Mouse (Mus musculus) limb, embryonic 14.5 days (tissue): ENCODE results near the gene Gm10188. TPM values are rescaled to one million over a fixed set of nuclear protein-coding genes. Genes with fewer than 3 reads are reported as not detected.

ENCODE experiments used
- ATAC-seq: fragments of 200-750 bp; cut with Nextera tagmentation; 2 replicates; pipeline ENCODE4 v1.8.0; 2017; ENCODE audit warnings: low read depth, moderate number of reproducible peaks, moderate TSS enrichment; ENCODE audit not compliant: low FRiP score
- DNase-seq: peaks from one replicate; pipeline ENCODE4 v3.0.0-alpha.2; 2015; ENCODE audit warnings: low spot score
- H3K27ac ChIP-seq: fragments of 300-500 bp; sonication (generic); replicated peaks from 2 replicates; pipeline ENCODE4 v1.5.1; 2014; ENCODE audit warnings: low read depth, mild to moderate bottlenecking, low read length, moderate library complexity, mixed read lengths
- H3K27me3 ChIP-seq: fragments of 300-500 bp; sonication (generic); 2 replicates; pipeline ENCODE4 v1.6.1; 2014; ENCODE audit warnings: low read length, mixed read lengths; ENCODE audit not compliant: control insufficient read depth, insufficient read depth
- H3K36me3 ChIP-seq: fragments of 300-500 bp; sonication (generic); 2 replicates; pipeline ENCODE4 v1.6.1; 2014; ENCODE audit warnings: mild to moderate bottlenecking, low read length, moderate library complexity, mixed read lengths; ENCODE audit not compliant: control insufficient read depth, insufficient read depth
- H3K4me1 ChIP-seq: fragments of 300-500 bp; sonication (generic); 2 replicates; pipeline ENCODE4 v1.6.1; 2014; ENCODE audit warnings: antibody characterized with exemption, low read length, mixed read lengths; ENCODE audit not compliant: control insufficient read depth, insufficient read depth
- H3K4me2 ChIP-seq: fragments of 300-500 bp; sonication (generic); replicated peaks from 2 replicates; pipeline ENCODE4 v1.6.1; 2014; ENCODE audit warnings: low read depth, mild to moderate bottlenecking, low read length, moderate library complexity; ENCODE audit not compliant: severe bottlenecking
- H3K4me3 ChIP-seq: fragments of 300-500 bp; sonication (generic); replicated peaks from 2 replicates; pipeline ENCODE4 v1.5.1; 2014; ENCODE audit warnings: low read length
- H3K9ac ChIP-seq: fragments of 300-500 bp; sonication (generic); 2 replicates; pipeline ENCODE4 v1.6.1; 2014; ENCODE audit warnings: mild to moderate bottlenecking, low read depth, low read length, moderate library complexity; ENCODE audit not compliant: severe bottlenecking
- H3K9me3 ChIP-seq: fragments of 300-500 bp; sonication (generic); 2 replicates; pipeline ENCODE4 v1.6.1; 2016; ENCODE audit warnings: low read length; ENCODE audit not compliant: control insufficient read depth
- POLR2A ChIP-seq: fragments of 200-500 bp; IDR thresholded peaks from 2 replicates; pipeline ENCODE4 v1.8.0; 2012; ENCODE audit warnings: inconsistent platforms, mild to moderate bottlenecking, moderate library complexity, borderline replicate concordance; ENCODE audit not compliant: insufficient read depth, insufficient read length; ENCODE audit errors: extremely low read depth
- WGBS: fragments of 180-500 bp; shearing (Covaris S2); extraction: QIAGEN DNeasy Blood & Tissue Kit; methylation state at CpG from one replicate; pipeline ENCODE4 v1.1.7; 2014; 5-methylcytosine and 5-hydroxymethylcytosine counted together
- polyA plus RNA-seq, 2 experiments: library from polyadenylated mRNA; depleted of rRNA in 1 of 2; stranded (reverse) in 1 of 2; unstranded in 1 of 2; fragments of >200 nt; fragmentation: Nextera tagmentation in 1 of 2; extraction: Ambion mirVana in 1 of 2; gene quantifications; 2 replicates each; pipeline versions ENCODE4 v1.2.1 to v1.2.3; 2012 to 2014

Gm10188 gene
- polyA plus RNA-seq (2012; rRNA removed) (not detected in 2 replicates), polyA plus RNA-seq (2014; fragmentation: Nextera tagmentation; extraction: Ambion mirVana) (not detected in 2 replicates)

DNA sequence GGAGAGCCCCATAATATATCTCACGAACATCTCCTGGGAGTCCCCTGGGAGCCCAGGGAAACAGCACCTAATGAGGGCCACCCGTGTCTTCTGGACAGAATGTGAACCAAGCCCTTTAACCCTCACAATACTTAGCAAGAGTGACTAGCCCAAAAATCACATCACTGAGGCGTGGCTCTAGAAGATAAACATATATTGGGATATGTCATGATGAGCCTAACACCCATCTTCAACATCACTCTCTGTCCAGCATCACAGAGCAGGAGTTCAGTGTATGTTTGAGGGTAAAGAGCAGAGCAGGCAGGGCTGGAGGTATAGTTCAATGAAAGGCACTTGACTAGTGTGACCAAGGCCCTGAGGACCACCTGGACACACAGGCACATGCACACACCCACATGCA lies at the start of gene Gm10188:
Gm10188 (minus strand) TSS at position 101 of the 400 bp plus-strand sequence.
- no peaks in the 10 kb centered on the region for H3K4me1 ChIP-seq
- ATAC-seq (no peak), DNase-seq (no peak)
- H3K36me3 ChIP-seq, result no peaks in the 10 kb centered on the region
- no peaks in the 10 kb centered on the region for H3K9me3 ChIP-seq
- no peak within 1 kb of the TSS for H3K27ac ChIP-seq
- 80% methylated on average over 3 of the region's 3 CpGs for WGBS
- TF ChIP-seq POLR2A, result no peak
- H3K27me3 ChIP-seq, result no peaks in the 10 kb centered on the region
- H3K4me3 ChIP-seq, result no peak within 1 kb of the TSS
- H3K9ac ChIP-seq, result no peak within 1 kb of the TSS
- no peak within 1 kb of the TSS for H3K4me2 ChIP-seq

DNA sequence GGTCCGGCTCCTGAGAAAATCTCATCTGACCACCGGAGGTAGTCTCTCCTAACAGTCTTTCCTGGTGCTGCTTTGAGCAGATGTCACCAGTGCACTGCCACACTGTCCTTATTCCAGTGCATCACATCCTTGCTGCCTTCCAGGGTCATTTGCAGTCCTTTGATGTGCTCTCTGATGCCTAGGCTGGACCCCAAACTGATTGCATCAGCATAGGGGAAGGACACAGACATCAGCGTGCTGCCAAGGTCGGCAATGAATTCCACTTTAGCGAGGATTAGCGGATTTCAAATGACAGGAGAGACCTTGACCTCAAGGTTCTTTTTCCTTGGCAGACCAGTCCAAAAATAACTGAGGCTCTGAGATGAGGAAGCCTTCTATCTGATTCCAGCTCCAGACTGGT lies 47.6 kb upstream of the Gm10188 start:
- ATAC-seq, result no peak
- no peak for TF ChIP-seq POLR2A
- H3K27ac ChIP-seq, result no peak overlapping the region
- H3K9ac ChIP-seq, result no peak overlapping the region
- DNase-seq, result no peak
- no peaks in the 10 kb centered on the region for H3K36me3 ChIP-seq
- no peak overlapping the region for H3K4me3 ChIP-seq
- H3K9me3 ChIP-seq, result no peaks in the 10 kb centered on the region
- no peaks in the 10 kb centered on the region for H3K4me1 ChIP-seq
- WGBS, result 59% methylated on average over 6 of the region's 6 CpGs
- no peaks in the 10 kb centered on the region for H3K27me3 ChIP-seq
- no peak overlapping the region for H3K4me2 ChIP-seq

DNA sequence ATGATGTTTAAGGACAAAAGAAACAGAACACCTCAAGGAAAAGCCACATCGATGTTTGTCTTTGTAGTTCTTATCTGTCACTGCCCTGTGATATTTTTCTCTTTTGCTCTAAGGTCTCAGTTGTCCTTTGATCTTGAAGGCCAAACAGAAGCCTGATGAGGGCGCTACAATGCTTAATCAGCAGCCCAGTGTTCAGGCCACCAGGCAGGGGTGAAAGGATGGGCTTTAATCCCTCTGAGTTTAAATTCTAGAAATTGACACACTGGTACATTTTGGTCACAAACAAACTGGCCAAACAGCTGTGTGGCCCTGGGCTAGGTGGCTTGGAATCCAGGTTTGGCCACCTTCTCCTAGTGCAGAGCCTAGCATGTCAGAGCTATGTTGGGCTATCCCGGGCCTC lies 47.1 kb upstream of the Gm10188 start:
- 70% methylated on average over 3 of the region's 3 CpGs for WGBS
- H3K9ac ChIP-seq, result no peak overlapping the region

GRCm38 (mm10) chr1:132271237-132271636 lies 41.7 kb upstream of the Gm10188 start:
- DNase-seq (no peak), ATAC-seq (no peak)
- Histone ChIP-seq H3K27me3 (no peaks in the 10 kb centered on the region), H3K4me3 (no peak overlapping the region), H3K4me1 (no peaks in the 10 kb centered on the region; the same call in 1 of the 2 replicates), H3K9me3 (no peaks in the 10 kb centered on the region), H3K27ac (no peak overlapping the region), H3K9ac (no peak overlapping the region), H3K4me2 (no peak overlapping the region), H3K36me3 (no peaks in the 10 kb centered on the region)
- WGBS, result 87% methylated on average over 3 of the region's 3 CpGs
- TF ChIP-seq POLR2A, result no peak

More for the DNA sequence above, 47.1 kb upstream of the Gm10188 start:
- TF ChIP-seq POLR2A, result no peak
- no peaks in the 10 kb centered on the region for H3K27me3 ChIP-seq
- H3K9me3 ChIP-seq, result no peaks in the 10 kb centered on the region
- ATAC-seq (no peak), DNase-seq (no peak)
- H3K4me2 ChIP-seq, result no peak overlapping the region
- H3K4me3 ChIP-seq, result no peak overlapping the region
- H3K4me1 ChIP-seq, result no peaks in the 10 kb centered on the region
- no peaks in the 10 kb centered on the region for H3K36me3 ChIP-seq
- H3K27ac ChIP-seq, result no peak overlapping the region

DNA sequence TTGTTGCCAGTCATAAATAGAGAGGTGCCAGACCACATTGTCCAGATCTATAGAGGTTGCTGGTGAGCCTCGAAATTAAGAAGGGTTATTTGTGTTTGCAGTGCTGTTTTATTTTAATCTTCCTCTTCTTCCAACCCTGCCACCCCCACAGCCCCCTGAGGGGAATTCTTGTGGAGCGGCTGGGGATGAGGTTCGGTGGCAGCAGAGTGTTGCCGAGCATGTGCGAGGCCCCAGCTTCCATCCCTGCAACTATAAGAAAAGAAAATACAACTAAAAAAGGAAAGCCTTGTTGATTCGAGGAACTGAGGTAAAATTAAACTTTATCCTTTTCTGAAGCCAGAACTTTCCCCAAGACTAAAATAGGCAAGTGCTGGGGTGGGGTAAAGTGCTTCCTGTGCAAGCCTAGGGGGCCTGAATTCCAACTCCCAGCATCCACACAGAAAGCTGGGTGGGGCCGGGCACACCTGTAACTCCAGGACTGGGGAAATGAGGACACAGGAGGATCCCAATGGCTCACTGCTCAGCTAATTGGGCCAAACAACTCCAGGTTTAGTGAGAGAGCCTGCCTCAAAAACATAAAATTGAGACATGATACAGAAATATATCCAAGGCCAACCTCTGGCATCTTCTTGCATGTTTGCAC lies 39.0 kb upstream of the Gm10188 start:
- Histone ChIP-seq H3K4me1 (peaks cover 3% of the 10 kb centered on the region; the same call in 1 of the 2 replicates), H3K27ac (no peak overlapping the region), H3K9ac (no peak overlapping the region), H3K4me2 (no peak overlapping the region), H3K36me3 (no peaks in the 10 kb centered on the region), H3K27me3 (no peaks in the 10 kb centered on the region), H3K9me3 (no peaks in the 10 kb centered on the region), H3K4me3 (no peak overlapping the region)
- 32% methylated on average over 7 of the region's 7 CpGs for WGBS
- TF ChIP-seq POLR2A, result no peak
- DNase-seq (no peak), ATAC-seq (no peak)
